10 mouse cellular contexts compared by ENCODE assay signal in the genomic region with DNA sequence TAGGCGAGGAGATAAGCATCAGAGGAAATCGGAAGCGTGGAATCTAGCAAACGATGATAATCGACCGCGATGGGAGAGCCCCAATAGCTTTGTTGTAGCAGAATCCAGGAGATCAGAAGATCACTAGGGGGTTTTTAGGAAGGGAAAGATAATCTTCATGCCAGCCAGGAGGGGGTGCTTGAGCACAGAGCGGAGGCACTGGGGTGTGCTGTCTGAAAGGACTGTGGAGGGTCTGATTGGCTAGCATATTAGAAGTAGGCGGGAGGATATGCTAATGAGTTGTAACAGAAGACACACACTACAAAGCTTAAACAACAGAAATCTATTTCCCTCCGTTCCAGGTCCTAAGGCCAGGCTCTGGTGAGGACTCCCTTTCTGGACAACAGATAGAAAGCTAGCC. TPM values are rescaled to one million over a fixed set of nuclear protein-coding genes. Genes with fewer than 3 reads are reported as not detected.
DNase-seq lines count a peak whose midpoint lies in the region; ATAC-seq and TF ChIP-seq lines count a peak whose summit lies in the region.
"Had no signal": no experiment of that assay in that cellular context is flagged by ENCODE, and none has a peak within 500 bp of the region (broad histone marks: within the 10 kb centered on the region; RNA-seq: fewer than 3 reads in every experiment).

No protein-coding gene starts in this region.

- TF ChIP-seq CTCF in lung, postnatal 0 days (IDR thresholded peaks at IDR 0.05) = peak; percentile 33
- TF ChIP-seq CTCF in MEL (IDR thresholded peaks at IDR 0.05 in 2 of 3, conservative IDR thresholded peaks at IDR 0.05 in 1 of 3; ENCODE audit: control insufficient read depth in 1 of 3, insufficient read depth in 1 of 3, low read depth in 2 of 3, low read length in 3 of 3, poor library complexity in 1 of 3, severe bottlenecking in 1 of 3) = peak in 2 of 3 experiments; percentile 38 to 57; a peak in 3 of 6 replicates
- peak; percentile 16; the same call in 1 of the 2 replicates for TF ChIP-seq CTCF in liver, postnatal 0 days (IDR thresholded peaks at IDR 0.05; ENCODE audit: low read depth)
- no peak; the same call in 1 of the 2 replicates for TF ChIP-seq CTCF in gastrocnemius, adult 2 months (IDR thresholded peaks at IDR 0.05)

- DNase-seq in lung, postnatal 0 days (ENCODE audit: low spot score) = peak; percentile 53
- no peak for DNase-seq in lung, adult 18-20 months
- DNase-seq in MEL (ENCODE audit: low read depth, low spot score) = peak; percentile 77
- DNase-seq in adrenal gland, adult 8-10 months = peak; percentile 30
- DNase-seq in liver, postnatal 0 days = no peak
- DNase-seq in gastrocnemius, adult 2 months = no peak
- DNase-seq: heart, postnatal 10 days; right cerebral cortex, adult 18-20 months had no signal

- H3K4me3 ChIP-seq in lung, postnatal 0 days (ENCODE audit: low read depth, low read length) = no peak overlapping the region
- no peak overlapping the region for H3K4me3 ChIP-seq in MEL (ENCODE audit: control insufficient read depth in 1 of 2, insufficient read depth in 1 of 2, low read depth in 2 of 2, low read length in 2 of 2)
- no peak overlapping the region for H3K4me3 ChIP-seq in liver, postnatal 0 days (ENCODE audit: low read depth, low read length)
- H3K4me3 ChIP-seq in heart, embryonic 11.5 days (ENCODE audit: low read depth, low read length) = no peak overlapping the region
- no peak overlapping the region for H3K4me3 ChIP-seq in gastrocnemius, adult 2 months

- H3K79me2 ChIP-seq in MEL (ENCODE audit: control insufficient read depth, insufficient read depth, low read length, poor library complexity) = no peaks in the 10 kb centered on the region

- whole genome bisulfite sequencing in lung, postnatal 0 days = 66% methylated on average over 10 of the region's 10 CpGs
- WGBS in liver, postnatal 0 days (ENCODE audit: insufficient replicate concordance) = 71% methylated on average over 10 of the region's 10 CpGs
- WGBS in heart, embryonic 11.5 days (ENCODE audit: insufficient replicate concordance) = 50% methylated on average over 10 of the region's 10 CpGs

- H3K9me3 ChIP-seq in lung, postnatal 0 days (ENCODE audit: low read length) = no peaks in the 10 kb centered on the region
- H3K9me3 ChIP-seq in MEL (replicated peaks; ENCODE audit: insufficient read depth, low read length) = no peaks in the 10 kb centered on the region
- no peaks in the 10 kb centered on the region for H3K9me3 ChIP-seq in liver, postnatal 0 days (ENCODE audit: low read length)
- H3K9me3 ChIP-seq in heart, embryonic 11.5 days (replicated peaks; ENCODE audit: control insufficient read depth, low read length) = no peaks in the 10 kb centered on the region

- H3K4me1 ChIP-seq in lung, postnatal 0 days (ENCODE audit: insufficient read depth, low read depth, low read length) = 0 out of 2 replicates have a peak, but pooled peaks cover 3% of the 10 kb centered on the region
- peaks cover 9 to 48% of the 10 kb centered on the region in 2 experiments for H3K4me1 ChIP-seq in MEL (ENCODE audit: control insufficient read depth in 1 of 2, insufficient read depth in 2 of 2, low read length in 2 of 2)
- peaks cover 4% of the 10 kb centered on the region; the same call in 1 of the 2 replicates for H3K4me1 ChIP-seq in liver, postnatal 0 days (ENCODE audit: insufficient read depth)
- peaks cover 12% of the 10 kb centered on the region for H3K4me1 ChIP-seq in heart, embryonic 11.5 days (ENCODE audit: control insufficient read depth, insufficient read depth, low read length)

- no peak overlapping the region for H3K9ac ChIP-seq in lung, postnatal 0 days (replicated peaks; ENCODE audit: low read depth)
- no peak overlapping the region for H3K9ac ChIP-seq in MEL (ENCODE audit: control insufficient read depth, low read depth, low read length, poor library complexity, severe bottlenecking)
- no peak overlapping the region for H3K9ac ChIP-seq in liver, postnatal 0 days (replicated peaks)
- no peak overlapping the region for H3K9ac ChIP-seq in heart, embryonic 11.5 days (ENCODE audit: low read depth, low read length)

- no peak overlapping the region for H3K27ac ChIP-seq in lung, postnatal 0 days (ENCODE audit: low read length)
- H3K27ac ChIP-seq in MEL (ENCODE audit: control insufficient read depth, low read depth, low read length) = no peak overlapping the region
- H3K27ac ChIP-seq in liver, postnatal 0 days (ENCODE audit: low read depth) = no peak overlapping the region
- H3K27ac ChIP-seq in heart, embryonic 11.5 days (ENCODE audit: low read depth, low read length) = no peak overlapping the region
- H3K27ac ChIP-seq in gastrocnemius, adult 2 months = no peak overlapping the region

- no peaks in the 10 kb centered on the region for H3K36me3 ChIP-seq in lung, postnatal 0 days (ENCODE audit: insufficient read depth, low read length)
- peaks cover 0 to 36% of the 10 kb centered on the region in 2 experiments; a peak in 2 of 4 replicates for H3K36me3 ChIP-seq in MEL (ENCODE audit: control insufficient read depth in 1 of 2, insufficient read depth in 2 of 2, low read length in 2 of 2)
- H3K36me3 ChIP-seq in liver, postnatal 0 days (replicated peaks; ENCODE audit: insufficient read depth, low read length) = no peaks in the 10 kb centered on the region
- no peaks in the 10 kb centered on the region for H3K36me3 ChIP-seq in heart, embryonic 11.5 days (ENCODE audit: control insufficient read depth, insufficient read depth, low read length)

- no peak for TF ChIP-seq POLR2A in MEL (IDR thresholded peaks at IDR 0.05; ENCODE audit: control insufficient read depth in 1 of 2, insufficient read depth in 1 of 2, low read depth in 1 of 2, low read length in 2 of 2, poor library complexity in 1 of 2)

- no peak for ATAC-seq in lung, postnatal 0 days
- no peak for ATAC-seq in liver, postnatal 0 days
- no peak for ATAC-seq in heart, embryonic 11.5 days (replicated peaks; ENCODE audit: insufficient number of reproducible peaks, low FRiP score, low TSS enrichment)
- ATAC-seq: forebrain, embryonic 14.5 days had no signal

- no peak for TF ChIP-seq EP300 in lung, postnatal 0 days (IDR thresholded peaks at IDR 0.05)
- TF ChIP-seq EP300 in MEL (IDR thresholded peaks at IDR 0.05; ENCODE audit: low read depth in 1 of 2, low read length in 2 of 2) = no peak
- TF ChIP-seq EP300 in liver, postnatal 0 days (IDR thresholded peaks at IDR 0.05; ENCODE audit: low read depth) = no peak

- no peaks in the 10 kb centered on the region for H3K27me3 ChIP-seq in lung, postnatal 0 days (replicated peaks; ENCODE audit: insufficient read depth, low read length)
- H3K27me3 ChIP-seq in MEL (ENCODE audit: control insufficient read depth in 1 of 2, insufficient read depth in 2 of 2, low read length in 2 of 2) = no peaks in the 10 kb centered on the region
- no peaks in the 10 kb centered on the region for H3K27me3 ChIP-seq in liver, postnatal 0 days (ENCODE audit: insufficient read depth, low read length)
- no peaks in the 10 kb centered on the region for H3K27me3 ChIP-seq in heart, embryonic 11.5 days (ENCODE audit: control insufficient read depth, insufficient read depth, low read length)

- peak; percentile 55 for TF ChIP-seq RAD21 in MEL (IDR thresholded peaks at IDR 0.05; ENCODE audit: low read depth, low read length)

- no peak overlapping the region for H3K4me2 ChIP-seq in lung, postnatal 0 days (replicated peaks; ENCODE audit: low read depth, low read length)
- H3K4me2 ChIP-seq in liver, postnatal 0 days (ENCODE audit: low read depth, low read length) = no peak overlapping the region
- no peak overlapping the region for H3K4me2 ChIP-seq in heart, embryonic 11.5 days

- intact Hi-C loops in gastrocnemius, adult 2 months (cut with DNase I) = no loop called here

TF ChIP-seq in MEL, 35 proteins besides CTCF, POLR2A, EP300 and RAD21 (continues in another document):
- TF ChIP-seq NELFE (IDR thresholded peaks at IDR 0.05; ENCODE audit: low read depth, low read length) (no peak), ELF1 (IDR thresholded peaks at IDR 0.05; ENCODE audit: low read depth, low read length) (no peak), SMC3 (IDR thresholded peaks at IDR 0.05; ENCODE audit: low read depth, low read length) (peak; percentile 48), POLR2AphosphoS5 (IDR thresholded peaks at IDR 0.05; ENCODE audit: borderline replicate concordance, low read depth, low read length) (no peak), CHD2 (IDR thresholded peaks at IDR 0.05; ENCODE audit: low read length) (no peak), JUND (IDR thresholded peaks at IDR 0.05; ENCODE audit: low read depth, low read length) (no peak), KAT2A (conservative IDR thresholded peaks at IDR 0.05; ENCODE audit: low read depth, low read length) (no peak), GABPA (IDR thresholded peaks at IDR 0.05; ENCODE audit: low read depth, low read length) (no peak), SIN3A (IDR thresholded peaks at IDR 0.05; ENCODE audit: low read length) (no peak), HCFC1 (IDR thresholded peaks at IDR 0.05; ENCODE audit: low read depth, low read length) (no peak), TAL1 (IDR thresholded peaks at IDR 0.05; ENCODE audit: low read length) (no peak), ZC3H11A (IDR thresholded peaks at IDR 0.05; ENCODE audit: low read depth, low read length) (0 out of 2 replicates have a peak, but pooled peaks have one; percentile 8), TBP (IDR thresholded peaks at IDR 0.05; ENCODE audit: low read depth, low read length) (no peak), ZKSCAN1 (IDR thresholded peaks at IDR 0.05; ENCODE audit: low read depth, low read length) (no peak)

RNA-seq across cellular contexts. Expression of a gene that starts 50.3 kb away (rescaled TPM):
- 7.3 and 14.7 TPM in 2 replicates for polyA plus RNA-seq in lung, postnatal 0 days (2015; fragmentation: Nextera tagmentation; extraction: Ambion mirVana)
- total RNA-seq in MEL (2012; rRNA removed) = 170 and 176 TPM in 2 replicates
- 100 to 1,000 TPM; 300 to 388 TPM for polyA plus RNA-seq in MEL (2012; ENCODE audit: insufficient read depth in 1 of 2, insufficient read length in 2 of 2, low read depth in 1 of 2, low replicate concordance in 2 of 2, missing spikeins in 1 of 2)
- 100 to 1,000 TPM in 3 of 4 experiments, 10 to 100 TPM in 1; 95.3 to 315 (median 114) TPM for total RNA-seq in adrenal gland, adult 8-10 months (2022)
- polyA plus RNA-seq in liver, postnatal 0 days (2015; fragmentation: Nextera tagmentation; extraction: Ambion mirVana) = 5.1 and 6.4 TPM in 2 replicates
- polyA plus RNA-seq in heart, embryonic 11.5 days (2014; fragmentation: Nextera tagmentation; extraction: Ambion mirVana) = 55.2 and 57.4 TPM in 2 replicates
- total RNA-seq in gastrocnemius, adult 2 months (2021) = 100 to 1,000 TPM in 1 of 2 experiments, 10 to 100 TPM in 1; 76.6 to 103 TPM

RNA-seq across cellular contexts. Expression of a gene that starts 57.4 kb away (rescaled TPM):
- polyA plus RNA-seq in lung, postnatal 0 days (2015; fragmentation: Nextera tagmentation; extraction: Ambion mirVana) = 0.29 and 0.36 TPM in 2 replicates
- total RNA-seq in MEL (2012; rRNA removed) = not detected in 2 replicates
- polyA plus RNA-seq in MEL (2012; ENCODE audit: insufficient read depth in 1 of 2, insufficient read length in 2 of 2, low read depth in 1 of 2, low replicate concordance in 2 of 2, missing spikeins in 1 of 2) = not detected
- total RNA-seq in adrenal gland, adult 8-10 months (2022) = under 1 TPM in 1 of 4 experiments, not detected in 3; 0.11 TPM
- not detected in 2 replicates for polyA plus RNA-seq in liver, postnatal 0 days (2015; fragmentation: Nextera tagmentation; extraction: Ambion mirVana)
- 0.09 TPM in 1 of 2 replicates, not detected in the other for polyA plus RNA-seq in heart, embryonic 11.5 days (2014; fragmentation: Nextera tagmentation; extraction: Ambion mirVana)
- total RNA-seq in gastrocnemius, adult 2 months (2021) = under 1 TPM in 1 of 2 experiments, not detected in 1; 0.08 TPM
- total RNA-seq: heart, postnatal 10 days had no signal

Comparison
In these comparisons a context has a peak if more than half of its experiments do, and no peak if none do; other contexts are left out.
1. DNase-seq: peak in lung, postnatal 0 days (single experiment), MEL (single experiment) and adrenal gland, adult 8-10 months (single experiment); none in lung, adult 18-20 months (0 of 2), liver, postnatal 0 days (single experiment) and gastrocnemius, adult 2 months (single experiment).